Mouse (Mus musculus) CH12.LX (cell line): ENCODE data around the gene Syne1.

Experiments used
- CTCF ChIP-seq, 2 experiments: IDR thresholded peaks in 1 of 2; conservative IDR thresholded peaks in 1 of 2; 2 replicates each; pipeline ENCODE4 v1.5.1; 2011 to 2012; ENCODE audit warnings: low read depth in 2 of 2, low read length in 2 of 2, improper control_type of control experiment in 1 of 2, inconsistent platforms in 1 of 2, mild to moderate bottlenecking in 1 of 2, moderate library complexity in 1 of 2
- ELF1 ChIP-seq: IDR thresholded peaks from 2 replicates; pipeline ENCODE4 v1.6.1; 2014; ENCODE audit warnings: low read depth, mild to moderate bottlenecking, inconsistent platforms, low read length, improper control_type of control experiment

DNA sequence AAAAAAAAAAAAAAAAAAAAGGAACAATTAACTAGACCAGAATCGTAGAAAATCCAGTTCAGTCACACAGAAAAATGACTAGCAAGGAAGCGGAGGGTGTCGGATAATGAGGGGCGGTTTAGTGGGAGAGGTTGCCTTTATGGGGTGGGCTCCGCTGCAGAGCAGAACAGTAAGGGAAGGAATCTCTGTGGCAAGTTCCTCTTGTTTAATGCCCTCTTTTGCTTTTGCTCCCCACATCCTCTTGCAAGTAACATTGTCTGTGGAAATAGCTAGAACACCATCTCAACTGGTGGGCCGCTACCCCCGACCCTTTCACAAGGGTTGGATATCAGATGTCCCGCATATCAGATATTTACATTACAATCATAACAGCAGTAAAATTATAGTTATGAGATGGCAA lies 37.1 kb downstream of the Syne1 start:
- TF ChIP-seq CTCF (conservative IDR thresholded peaks at IDR 0.05 in 1 of 2, IDR thresholded peaks at IDR 0.05 in 1 of 2; ENCODE audit: low read depth in 2 of 2, low read length in 2 of 2) (no peak), ELF1 (no peak)
